Mouse (Mus musculus) left cerebral cortex, postnatal 14 days (tissue): ENCODE measurements at regions not wholly inside any gene's neighbourhood (a gene's known extent, or its start where the extent isn't known, plus 50 kb on each side); places are given as distances from the start of the nearest gene placed in this dataset.
"Not testable (repeated sequence)": the region's sequence is repeated elsewhere in the genome, so short reads cannot be mapped to it uniquely, and the experiment has no call there.

Experiments
- DNase-seq, 2 experiments: peaks; one replicate each; pipeline ENCODE4 v3.0.0; 2021 to 2022; ENCODE audit warnings: low spot score in 2 of 2, mixed read lengths in 1 of 2
- intact Hi-C: fragments of 180-260 bp; cut with DNase I; formaldehyde crosslinking; loops from one replicate; pipeline ENCODE4 v1.15.1; 2025

- no peak for DNase-seq
- intact Hi-C loops, result no loop called here
These were observed 76.8 kb upstream of the Smg1 start for GRCm38 (mm10) chr7:118320307-118320706.

- intact Hi-C loops, result no loop called here
- DNase-seq, result no peak
These were observed 75.1 kb upstream of the Smg1 start for GRCm38 (mm10) chr7:118318432-118319135.

GRCm38 (mm10) chr7:118314886-118315285 is 71.4 kb upstream of the Smg1 start:
- intact Hi-C loops, result loop anchor here (5.0 kb wide), 1 partner anchor 47 kb away; no protein-coding TSS in a partner anchor
- not testable (repeated sequence) for DNase-seq

- intact Hi-C loops, result loop anchor here (5.0 kb wide), 1 partner anchor 48 kb away; no protein-coding TSS in a partner anchor
- DNase-seq, result peak; percentile 41 to 62
These were observed 70.8 kb upstream of the Smg1 start for GRCm38 (mm10) chr7:118314228-118314658.

- peak; percentile 38 to 49 for DNase-seq
- intact Hi-C loops, result loop anchor here (5.0 kb wide), 1 partner anchor 48 kb away; no protein-coding TSS in a partner anchor
These were observed 70.3 kb upstream of the Smg1 start for GRCm38 (mm10) chr7:118313818-118314217.

GRCm38 (mm10) chr7:118309733-118310132 is 66.3 kb upstream of the Smg1 start:
- DNase-seq, result no peak
- intact Hi-C loops, result loop anchor here (5.0 kb wide), 2 partner anchors 53 to 98 kb away; no protein-coding TSS in a partner anchor

- intact Hi-C loops, result loop anchor here (5.0 kb wide), 1 partner anchor 98 kb away; no protein-coding TSS in a partner anchor
- no peak for DNase-seq
These were observed 65.4 kb upstream of the Smg1 start for GRCm38 (mm10) chr7:118308882-118309281.

GRCm38 (mm10) chr7:118304812-118305211 is 61.3 kb upstream of the Smg1 start:
- DNase-seq, result peak; percentile 76 to 88
- intact Hi-C loops, result loop anchor here (1.0 to 5.0 kb wide), 4 partner anchors 102 to 384 kb away; partner anchors contain the start of gene Syt17

GRCm38 (mm10) chr7:118304338-118304737 is 60.9 kb upstream of the Smg1 start:
- intact Hi-C loops, result loop anchor here (1.0 to 2.0 kb wide), 3 partner anchors 144 to 384 kb away; partner anchors contain the start of gene Syt17
- no peak for DNase-seq

GRCm38 (mm10) chr7:118303921-118304320 is 60.5 kb upstream of the Smg1 start:
- no peak for DNase-seq
- intact Hi-C loops, result loop anchor here (1.0 to 2.0 kb wide), 3 partner anchors 145 to 385 kb away; partner anchors contain the start of gene Syt17

GRCm38 (mm10) chr7:118300678-118301342 is 57.3 kb upstream of the Smg1 start:
- peak; percentile 34 to 68 for DNase-seq
- intact Hi-C loops, result no loop called here

GRCm38 (mm10) chr7:118297613-118298012 is 54.1 kb upstream of the Smg1 start:
- intact Hi-C loops, result loop anchor here (5.0 to 10.0 kb wide), 3 partner anchors 55 to 133 kb away; partner anchors contain the start of gene Smg1
- DNase-seq, result peak; percentile 81 to 88

GRCm38 (mm10) chr7:118296856-118297518 is 53.5 kb upstream of the Smg1 start:
- no peak for DNase-seq
- intact Hi-C loops, result loop anchor here (5.0 to 10.0 kb wide), 3 partner anchors 55 to 132 kb away; partner anchors contain the start of gene Smg1

GRCm38 (mm10) chr7:118295855-118296254 is 52.4 kb upstream of the Smg1 start:
- DNase-seq, result no peak
- intact Hi-C loops, result loop anchor here (5.0 to 10.0 kb wide), 3 partner anchors 54 to 131 kb away; partner anchors contain the start of gene Smg1

- intact Hi-C loops, result loop anchor here (5.0 to 10.0 kb wide), 3 partner anchors 53 to 130 kb away; partner anchors contain the start of gene Smg1
- no peak for DNase-seq
These were observed 51.8 kb upstream of the Smg1 start for GRCm38 (mm10) chr7:118295275-118295674.

- intact Hi-C loops, result loop anchor here (5.0 to 10.0 kb wide), 3 partner anchors 52 to 130 kb away; partner anchors contain the start of gene Smg1
These were observed 51.2 kb upstream of the Smg1 start for GRCm38 (mm10) chr7:118294637-118295036.

More at GRCm38 (mm10) chr7:118294637-118295036, 51.2 kb upstream of the Smg1 start:
- no peak for DNase-seq
